Comparison of ENCODE assay signal across 9 mouse cellular contexts in the genomic region with DNA sequence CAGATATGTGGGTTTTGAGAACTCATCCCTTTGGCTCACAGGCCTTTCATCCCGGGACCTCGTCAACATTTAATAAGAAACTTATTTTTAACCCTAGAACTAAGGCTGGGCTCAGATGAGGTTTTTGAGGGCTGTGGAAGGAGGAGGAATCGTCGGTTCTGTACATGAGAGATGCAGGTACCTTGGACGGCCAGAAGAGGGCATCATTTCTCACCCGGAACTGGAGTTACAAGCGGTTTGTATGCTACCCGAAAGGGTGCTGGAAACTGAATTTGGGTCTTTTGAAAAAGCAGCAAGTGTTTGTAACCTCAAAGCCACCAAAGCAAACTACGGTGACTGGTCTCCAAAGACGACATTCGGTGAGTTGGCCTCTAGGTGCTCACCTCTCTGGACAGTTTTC. TPM values are rescaled to one million over a fixed set of nuclear protein-coding genes. Genes with fewer than 3 reads are reported as not detected.
A peak's percentile ranks its signal among the peaks of the same experiment; 100 is the strongest.
DNase-seq lines count a peak whose midpoint lies in the region; ATAC-seq and TF ChIP-seq lines count a peak whose summit lies in the region.
"Had no signal": no experiment of that assay in that cellular context is flagged by ENCODE, and none has a peak within 500 bp of the region (broad histone marks: within the 10 kb centered on the region; RNA-seq: fewer than 3 reads in every experiment).

No protein-coding gene starts in this region.

- no peaks in the 10 kb centered on the region for H3K27me3 ChIP-seq in kidney, adult 2 months (replicated peaks; ENCODE audit: control insufficient read depth, insufficient read depth, low read length)
- no peaks in the 10 kb centered on the region for H3K27me3 ChIP-seq in kidney, embryonic 15.5 days
- H3K27me3 ChIP-seq in ES-Bruce4 (ENCODE audit: control insufficient read depth, insufficient read depth, low read length, poor library complexity, severe bottlenecking), result no peaks in the 10 kb centered on the region
- no peaks in the 10 kb centered on the region for H3K27me3 ChIP-seq in liver, embryonic 14.5 days (ENCODE audit: control insufficient read depth, insufficient read depth, low read length)

- ATAC-seq in kidney, embryonic 15.5 days (replicated peaks; ENCODE audit: low FRiP score), result no peak
- ATAC-seq in liver, embryonic 14.5 days (ENCODE audit: insufficient read depth), result no peak

- H3K4me1 ChIP-seq in kidney, adult 2 months (ENCODE audit: control insufficient read depth, insufficient read depth, low read length), result no peaks in the 10 kb centered on the region
- no peaks in the 10 kb centered on the region for H3K4me1 ChIP-seq in kidney, embryonic 15.5 days
- H3K4me1 ChIP-seq in ES-Bruce4 (ENCODE audit: control insufficient read depth, insufficient read depth, low read length), result peaks cover 2% of the 10 kb centered on the region
- H3K4me1 ChIP-seq in liver, embryonic 14.5 days (replicated peaks; ENCODE audit: control insufficient read depth in 2 of 2, insufficient read depth in 2 of 2, low read length in 1 of 2), result no peaks in the 10 kb centered on the region; a peak in 1 of 4 replicates

- no peak overlapping the region for H3K4me2 ChIP-seq in kidney, embryonic 15.5 days
- no peak overlapping the region for H3K4me2 ChIP-seq in liver, embryonic 14.5 days (ENCODE audit: low read depth)

- TF ChIP-seq POLR2A in kidney, adult 2 months (IDR thresholded peaks at IDR 0.05; ENCODE audit: low read depth, low read length), result no peak
- no peak for TF ChIP-seq POLR2A in ES-Bruce4 (IDR thresholded peaks at IDR 0.05; ENCODE audit: insufficient read depth, low read length)

- TF ChIP-seq CTCF in kidney, adult 2 months (conservative IDR thresholded peaks at IDR 0.05; ENCODE audit: insufficient read depth, insufficient read length, low read depth, low read length), result peak; percentile 34
- peak; percentile 61 for TF ChIP-seq CTCF in ES-Bruce4 (IDR thresholded peaks at IDR 0.05; ENCODE audit: low read depth, low read length)
- peak; percentile 68 for TF ChIP-seq CTCF in liver, embryonic 14.5 days (IDR thresholded peaks at IDR 0.05; ENCODE audit: low read depth)

- H3K9me3 ChIP-seq in kidney, embryonic 15.5 days (replicated peaks), result no peaks in the 10 kb centered on the region
- no peaks in the 10 kb centered on the region for H3K9me3 ChIP-seq in ES-Bruce4 (replicated peaks; ENCODE audit: control insufficient read depth, insufficient read depth, low read length, poor library complexity, severe bottlenecking)
- H3K9me3 ChIP-seq in liver, embryonic 14.5 days (ENCODE audit: control insufficient read depth, low read length), result no peaks in the 10 kb centered on the region

- 70% methylated on average over 11 of the region's 11 CpGs for WGBS in kidney, adult 2 months
- 60% methylated on average over 11 of the region's 11 CpGs for WGBS in kidney, embryonic 15.5 days
- WGBS in liver, embryonic 14.5 days (ENCODE audit: insufficient replicate concordance), result 49% methylated on average over 11 of the region's 11 CpGs

- TF ChIP-seq EP300 in ES-Bruce4 (IDR thresholded peaks at IDR 0.05; ENCODE audit: insufficient read depth, low read depth, low read length), result no peak
- TF ChIP-seq EP300 in liver, embryonic 14.5 days (IDR thresholded peaks at IDR 0.05; ENCODE audit: low read depth), result no peak

- H3K9ac ChIP-seq in kidney, embryonic 15.5 days, result no peak overlapping the region
- H3K9ac ChIP-seq in ES-Bruce4 (ENCODE audit: low read depth, poor library complexity, severe bottlenecking), result no peak overlapping the region
- no peak overlapping the region for H3K9ac ChIP-seq in liver, embryonic 14.5 days (replicated peaks)

- DNase-seq in kidney, adult 2 months, result no peak
- DNase-seq in A20 (ENCODE audit: low read depth, low spot score), result peak; percentile 59
- DNase-seq in liver, embryonic 14.5 days (ENCODE audit: low read depth in 3 of 3, low spot score in 3 of 3), result no peak
- DNase-seq in layer of hippocampus, postnatal 36 days, result no peak
- no peak for DNase-seq in adrenal gland, postnatal 36 days
- DNase-seq: adrenal gland, adult 8-10 months; gastrocnemius, postnatal 10 days had no signal

- no peaks in the 10 kb centered on the region for H3K36me3 ChIP-seq in kidney, adult 2 months (ENCODE audit: control insufficient read depth, insufficient read depth, low read length)
- H3K36me3 ChIP-seq in kidney, embryonic 15.5 days, result no peaks in the 10 kb centered on the region
- no peaks in the 10 kb centered on the region for H3K36me3 ChIP-seq in ES-Bruce4 (ENCODE audit: control insufficient read depth, insufficient read depth, low read length, poor library complexity, severe bottlenecking)
- no peaks in the 10 kb centered on the region for H3K36me3 ChIP-seq in liver, embryonic 14.5 days (replicated peaks; ENCODE audit: control insufficient read depth, insufficient read depth, low read depth)

- no peak overlapping the region for H3K4me3 ChIP-seq in kidney, adult 2 months (ENCODE audit: insufficient read depth, low read depth, low read length)
- H3K4me3 ChIP-seq in kidney, embryonic 15.5 days (replicated peaks), result no peak overlapping the region
- peak overlapping the region; percentile 16; the same call in 1 of the 2 replicates for H3K4me3 ChIP-seq in ES-Bruce4 (ENCODE audit: low read depth, low read length)
- H3K4me3 ChIP-seq in liver, embryonic 14.5 days (ENCODE audit: insufficient read depth in 1 of 2, low read depth in 2 of 2, low read length in 2 of 2), result no peak overlapping the region

- H3K27ac ChIP-seq in kidney, adult 2 months (ENCODE audit: insufficient read depth, low read depth, low read length), result no peak overlapping the region
- no peak overlapping the region for H3K27ac ChIP-seq in kidney, embryonic 15.5 days
- H3K27ac ChIP-seq in ES-Bruce4 (ENCODE audit: insufficient read depth, low read length), result no peak overlapping the region
- no peak overlapping the region for H3K27ac ChIP-seq in liver, embryonic 14.5 days

RNA-seq across cellular contexts. Expression of gene Raf1, which starts 24.9 kb away (rescaled TPM):
- 103 and 106 TPM in 2 replicates for polyA plus RNA-seq in kidney, adult 2 months (2012; rRNA removed)
- 87.0 and 94.9 TPM in 2 replicates for polyA plus RNA-seq in kidney, embryonic 15.5 days (2015; fragmentation: Nextera tagmentation; extraction: Ambion mirVana)
- 67.7 and 81.1 TPM in 2 replicates for polyA plus RNA-seq in ES-Bruce4 (2011; ENCODE audit: insufficient read depth, insufficient read length, low read depth, missing spikeins)
- 36.5 and 41.5 TPM in 2 replicates for polyA plus RNA-seq in liver, embryonic 14.5 days (2012; rRNA removed)
- 37.9 and 38.9 TPM in 2 replicates for polyA plus RNA-seq in liver, embryonic 14.5 days (2014; fragmentation: Nextera tagmentation; extraction: Ambion mirVana)
- total RNA-seq in layer of hippocampus, postnatal 36 days (2021), result 10 to 100 TPM; 85.9 to 99.4 TPM
- total RNA-seq in adrenal gland, postnatal 36 days (2021), result 100 to 1,000 TPM in 1 of 2 experiments, 10 to 100 TPM in 1; 97.3 to 110 TPM
